Mouse (Mus musculus) MEL (cell line): ENCODE measurements around the gene C2cd4b.

ENCODE experiments used
- CTCF ChIP-seq, 3 experiments: IDR thresholded peaks in 2 of 3; conservative IDR thresholded peaks in 1 of 3; 2 replicates each; pipeline ENCODE4 v1.5.1; 2011 to 2012; ENCODE audit warnings: low read length in 3 of 3, low read depth in 2 of 3, mild to moderate bottlenecking in 2 of 3, improper control_type of control experiment in 1 of 3, inconsistent platforms in 1 of 3, mixed read lengths in 1 of 3, moderate library complexity in 1 of 3; ENCODE audit not compliant: control insufficient read depth in 1 of 3, insufficient read depth in 1 of 3, poor library complexity in 1 of 3, severe bottlenecking in 1 of 3
- POLR2A ChIP-seq, 2 experiments: IDR thresholded peaks; 2 replicates each; pipeline ENCODE4 v1.6.1; 2011 to 2012; ENCODE audit warnings: low read length in 2 of 2, mild to moderate bottlenecking in 2 of 2, control low read depth in 1 of 2, improper control_type of control experiment in 1 of 2, low read depth in 1 of 2, moderate library complexity in 1 of 2; ENCODE audit not compliant: control insufficient read depth in 1 of 2, insufficient read depth in 1 of 2, poor library complexity in 1 of 2
- USF1 ChIP-seq: IDR thresholded peaks from 2 replicates; pipeline ENCODE4 v1.6.1; 2014; ENCODE audit warnings: low read depth, mild to moderate bottlenecking, inconsistent platforms, low read length, improper control_type of control experiment, moderate library complexity
- ZC3H11A ChIP-seq: IDR thresholded peaks from 2 replicates; pipeline ENCODE4 v1.6.1; 2012; ENCODE audit warnings: low read depth, mild to moderate bottlenecking, inconsistent platforms, low read length, improper control_type of control experiment

DNA sequence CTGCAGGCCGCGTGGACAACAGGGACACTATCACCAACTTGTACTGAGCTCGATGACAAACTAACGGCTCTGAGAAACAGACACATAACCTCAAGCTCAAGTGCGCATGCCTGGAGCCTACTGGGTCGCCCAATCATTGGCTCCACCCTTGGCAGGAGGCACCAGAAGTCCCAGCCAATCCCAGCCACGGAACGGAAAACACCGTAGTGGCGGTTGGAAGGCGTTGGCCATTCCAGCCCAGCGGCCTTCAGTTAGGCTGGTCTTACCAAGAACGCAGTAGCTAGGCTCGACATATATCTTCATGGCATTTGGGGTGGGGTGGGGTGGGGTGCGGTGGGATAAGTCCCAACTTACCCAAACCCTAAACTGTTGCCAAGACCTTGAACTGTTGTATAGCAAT, 25.5 kb upstream of the C2cd4b start:
- TF ChIP-seq POLR2A (IDR thresholded peaks at IDR 0.05; ENCODE audit: control insufficient read depth in 1 of 2, insufficient read depth in 1 of 2, low read depth in 1 of 2, low read length in 2 of 2, poor library complexity in 1 of 2) (no peak), USF1 (no peak), ZC3H11A (no peak), CTCF (IDR thresholded peaks at IDR 0.05 in 2 of 3, conservative IDR thresholded peaks at IDR 0.05 in 1 of 3; ENCODE audit: control insufficient read depth in 1 of 3, insufficient read depth in 1 of 3, low read depth in 2 of 3, low read length in 3 of 3, poor library complexity in 1 of 3, severe bottlenecking in 1 of 3) (no peak)
